29 mouse cellular contexts compared by ENCODE assay signal in the genomic region with DNA sequence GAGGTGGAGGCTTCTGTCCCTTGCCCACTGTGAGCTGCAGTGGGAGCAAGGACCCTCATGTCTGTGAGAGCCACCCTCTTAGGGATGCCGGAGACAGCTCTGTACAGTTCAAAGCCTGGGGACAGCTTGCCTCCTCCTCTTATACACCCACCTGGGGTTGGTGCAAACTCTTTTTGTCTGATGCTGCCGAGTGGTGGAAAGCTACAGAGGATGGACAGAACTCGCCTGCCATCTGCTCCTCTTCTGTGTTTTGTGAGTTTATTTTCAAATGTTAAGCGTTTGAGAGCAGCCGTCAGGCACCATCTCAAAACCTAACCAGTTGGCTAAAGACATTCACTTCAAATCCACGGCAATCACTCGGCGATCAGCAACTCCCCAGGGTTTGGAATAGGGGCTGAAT. TPM values are rescaled to one million over a fixed set of nuclear protein-coding genes. Genes with fewer than 3 reads are reported as not detected.
DNase-seq lines count a peak whose midpoint lies in the region; ATAC-seq lines count a peak whose summit lies in the region.
"Had no signal": no experiment of that assay in that cellular context is flagged by ENCODE, and none has a peak within 500 bp of the region (broad histone marks: within the 10 kb centered on the region; RNA-seq: fewer than 3 reads in every experiment).

No protein-coding gene starts in this region.

- H3K9me3 ChIP-seq in heart, embryonic 10.5 days = no peaks in the 10 kb centered on the region
- H3K9me3 ChIP-seq in kidney, embryonic 14.5 days (ENCODE audit: control insufficient read depth, low read length) = no peaks in the 10 kb centered on the region
- H3K9me3 ChIP-seq: embryonic facial prominence, embryonic 10.5 days; embryonic facial prominence, embryonic 15.5 days; forebrain, embryonic 13.5 days; heart, embryonic 15.5 days; limb, embryonic 12.5 days; lung, embryonic 15.5 days; midbrain, embryonic 12.5 days; neural tube, embryonic 12.5 days had no signal

- no peak overlapping the region for H3K4me2 ChIP-seq in kidney, embryonic 14.5 days (replicated peaks; ENCODE audit: low read depth, low read length)
- H3K4me2 ChIP-seq: embryonic facial prominence, embryonic 15.5 days; forebrain, embryonic 13.5 days; heart, embryonic 15.5 days; limb, embryonic 12.5 days; liver, embryonic 11.5 days; lung, embryonic 15.5 days; midbrain, embryonic 12.5 days; neural tube, embryonic 12.5 days had no signal

- no peaks in the 10 kb centered on the region for H3K36me3 ChIP-seq in heart, embryonic 10.5 days
- no peaks in the 10 kb centered on the region for H3K36me3 ChIP-seq in kidney, embryonic 14.5 days (ENCODE audit: control insufficient read depth, insufficient read depth, low read length)
- H3K36me3 ChIP-seq: embryonic facial prominence, embryonic 10.5 days; embryonic facial prominence, embryonic 15.5 days; heart, embryonic 15.5 days; limb, embryonic 12.5 days; lung, embryonic 15.5 days; midbrain, embryonic 12.5 days; neural tube, embryonic 12.5 days had no signal

- ATAC-seq in kidney, embryonic 14.5 days (ENCODE audit: low FRiP score, low TSS enrichment) = no peak
- ATAC-seq: forebrain, embryonic 13.5 days; hindbrain, embryonic 16.5 days had no signal

- no peaks in the 10 kb centered on the region for H3K27me3 ChIP-seq in heart, embryonic 10.5 days (ENCODE audit: insufficient read depth, poor library complexity, severe bottlenecking)
- H3K27me3 ChIP-seq in kidney, embryonic 14.5 days (ENCODE audit: control insufficient read depth, insufficient read depth, low read length) = no peaks in the 10 kb centered on the region
- H3K27me3 ChIP-seq: embryonic facial prominence, embryonic 15.5 days; forebrain, embryonic 13.5 days; heart, embryonic 15.5 days; limb, embryonic 12.5 days; lung, embryonic 15.5 days; midbrain, embryonic 12.5 days; neural tube, embryonic 12.5 days had no signal

- H3K4me1 ChIP-seq in heart, embryonic 10.5 days = no peaks in the 10 kb centered on the region
- no peaks in the 10 kb centered on the region for H3K4me1 ChIP-seq in kidney, embryonic 14.5 days (ENCODE audit: control insufficient read depth, insufficient read depth, low read length)
- H3K4me1 ChIP-seq: embryonic facial prominence, embryonic 10.5 days; embryonic facial prominence, embryonic 15.5 days; forebrain, embryonic 13.5 days; heart, embryonic 15.5 days; limb, embryonic 12.5 days; lung, embryonic 15.5 days; megakaryocyte, embryonic 14.5 days; midbrain, embryonic 12.5 days; neural tube, embryonic 12.5 days had no signal

- H3K9ac ChIP-seq in kidney, embryonic 14.5 days (ENCODE audit: low read depth, low read length) = no peak overlapping the region
- H3K9ac ChIP-seq: embryonic facial prominence, embryonic 15.5 days; forebrain, embryonic 13.5 days; heart, embryonic 15.5 days; limb, embryonic 12.5 days; lung, embryonic 15.5 days; midbrain, embryonic 12.5 days; neural tube, embryonic 12.5 days had no signal

- WGBS in heart, embryonic 10.5 days = 85% methylated on average over 8 of the region's 8 CpGs
- 93% methylated on average over 8 of the region's 8 CpGs for WGBS in kidney, embryonic 14.5 days

- DNase-seq in heart, adult 11 months = peak; percentile 31
- no peak for DNase-seq in heart, embryonic 10.5 days (ENCODE audit: low spot score)
- DNase-seq in left cerebral cortex, postnatal 25 days (ENCODE audit: low spot score in 2 of 2) = peak; percentile 49 to 87
- DNase-seq in left cerebral cortex, postnatal 10 days (ENCODE audit: extremely low spot score in 1 of 2, low spot score in 2 of 2) = no peak
- peak; percentile 40 to 59 for DNase-seq in layer of hippocampus, adult 8-10 months (ENCODE audit: low spot score in 2 of 2)
- DNase-seq in right cerebral cortex, postnatal 10 days (ENCODE audit: low spot score in 2 of 2) = peak; percentile 29 to 50
- no peak for DNase-seq in spleen, postnatal 4 days (ENCODE audit: low spot score in 2 of 2)
- DNase-seq: adrenal gland, adult 2 months; adrenal gland, postnatal 36 days; cerebellum, adult 8-10 months; cerebellum, postnatal 25 days; gastrocnemius, postnatal 10 days; kidney, adult 18-20 months; kidney, postnatal 36 days had no signal

- intact Hi-C loops in left cerebral cortex, postnatal 25 days (cut with DNase I) = loop anchor here (2.0 kb wide), 1 partner anchor 59 kb away; no protein-coding TSS in a partner anchor
- intact Hi-C loops in left cerebral cortex, postnatal 10 days (cut with DNase I) = no loop called here

- no peak overlapping the region for H3K27ac ChIP-seq in heart, embryonic 10.5 days
- no peak overlapping the region for H3K27ac ChIP-seq in kidney, embryonic 14.5 days (ENCODE audit: low read depth, low read length)
- H3K27ac ChIP-seq: embryonic facial prominence, embryonic 10.5 days; embryonic facial prominence, embryonic 15.5 days; forebrain, embryonic 13.5 days; heart, embryonic 15.5 days; limb, embryonic 12.5 days; lung, embryonic 15.5 days; midbrain, embryonic 12.5 days; neural tube, embryonic 12.5 days had no signal

- H3K4me3 ChIP-seq in heart, embryonic 10.5 days = no peak overlapping the region
- H3K4me3 ChIP-seq in kidney, embryonic 14.5 days (ENCODE audit: low read length) = no peak overlapping the region
- H3K4me3 ChIP-seq: embryonic facial prominence, embryonic 10.5 days; embryonic facial prominence, embryonic 15.5 days; forebrain, embryonic 13.5 days; heart, embryonic 15.5 days; limb, embryonic 12.5 days; lung, embryonic 15.5 days; megakaryocyte, embryonic 14.5 days; midbrain, embryonic 12.5 days; myocyte; neural tube, embryonic 12.5 days had no signal

RNA-seq across cellular contexts. Expression of a gene that starts 26.6 kb away (rescaled TPM):
- not detected in 2 replicates for polyA plus RNA-seq in heart, embryonic 10.5 days (2016; fragmentation: Nextera tagmentation; extraction: Ambion mirVana)
- total RNA-seq in left cerebral cortex, postnatal 25 days (2021) = 100 to 1,000 TPM; 151 to 158 TPM
- 100 to 1,000 TPM; 124 to 129 TPM for total RNA-seq in left cerebral cortex, postnatal 10 days (2021)
- total RNA-seq in layer of hippocampus, adult 8-10 months (2022) = 10 to 100 TPM; 60.7 to 76.0 (median 70.3) TPM
- polyA plus RNA-seq in kidney, embryonic 14.5 days (2014; fragmentation: Nextera tagmentation; extraction: Ambion mirVana) = not detected in 2 replicates
- total RNA-seq: heart, postnatal 25 days had no signal
- polyA plus RNA-seq: gonadal fat pad, adult 2 months; limb, embryonic 12.5 days; myocyte had no signal

Comparison
In these comparisons a context has a peak if more than half of its experiments do, and no peak if none do; other contexts are left out.
1. DNase-seq: peak in heart, adult 11 months (single experiment), left cerebral cortex, postnatal 25 days (2 of 2), layer of hippocampus, adult 8-10 months (2 of 2) and right cerebral cortex, postnatal 10 days (2 of 2); none in heart, embryonic 10.5 days (single experiment), left cerebral cortex, postnatal 10 days (0 of 2) and spleen, postnatal 4 days (0 of 2).